Mouse (Mus musculus): ENCODE data around the gene Defa22.
"Not testable (repeated sequence)": the region's sequence is repeated elsewhere in the genome, so short reads cannot be mapped to it uniquely, and the experiment has no call there.

Defa22 gene

GRCm38 (mm10) chr8:21161977-21162376 lies at the start of gene Defa22:
Gene Defa22, plus strand, starts transcription at chr8:21162277.
- POLR2A ChIA-PET, CTCF ChIA-PET: not testable (repeated sequence)

GRCm38 (mm10) chr8:21134342-21134741 lies 27.7 kb upstream of the Defa22 start, which contains the start of gene Defa30:
Gene Defa30, plus strand, starts transcription at chr8:21134642.
- CTCF ChIA-PET, POLR2A ChIA-PET: not testable (repeated sequence)

- CTCF ChIA-PET, POLR2A ChIA-PET: not testable (repeated sequence)
Observed at GRCm38 (mm10) chr8:21191314-21191713, 29.2 kb downstream of the Defa22 start, which contains the start of gene Defa31. Gene Defa31, plus strand, starts transcription at chr8:21191614.

- CTCF ChIA-PET, POLR2A ChIA-PET: not testable (repeated sequence)
Observed at GRCm38 (mm10) chr8:21201261-21201660, 39.2 kb downstream of the Defa22 start, which contains the start of gene Gm15293. Gene Gm15293, plus strand, starts transcription at chr8:21201561.
